Mouse (Mus musculus): ENCODE data around the gene Atp6v1g3. TPM values are rescaled to one million over a fixed set of nuclear protein-coding genes. Genes with fewer than 3 reads are reported as not detected.

The Atp6v1g3 gene
- not detected in 4 replicates for total RNA-seq (2023; ENCODE audit: inconsistent age)

DNA sequence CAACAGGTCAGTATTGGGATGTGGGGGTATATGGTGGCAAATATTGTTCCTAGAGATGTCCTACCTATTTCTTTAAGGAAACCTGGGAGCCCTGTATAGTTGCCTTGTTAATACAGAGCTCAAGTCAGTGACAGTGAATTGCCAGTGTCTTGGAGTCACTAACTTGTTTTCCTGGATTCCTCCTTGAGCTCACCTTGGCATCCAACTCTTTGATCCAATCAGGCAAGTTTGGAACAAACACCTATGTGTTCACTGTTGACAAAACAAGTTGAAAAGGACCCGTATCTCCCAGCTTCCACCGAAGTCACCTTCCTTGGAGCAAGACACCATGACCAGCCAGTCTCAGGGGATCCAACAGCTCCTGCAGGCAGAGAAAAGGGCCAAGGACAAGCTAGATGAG, at the start of gene Atp6v1g3:
Gene Atp6v1g3, plus strand, starts transcription at position 301 of the 400 bp plus-strand sequence.

Other genes with a start within 250 kb of the Atp6v1g3 start
- gene Ptprc, start 98.0 kb upstream of the Atp6v1g3 start, total RNA-seq (2023; ENCODE audit: inconsistent age) = 1,172 to 1,301 TPM (median 1,242 TPM) in 4 replicates

Data from B cell, adult (primary cell).